Mouse (Mus musculus) urinary bladder, postnatal 10 days (tissue): ENCODE measurements around the gene Babam2.

Source experiments
- DNase-seq: peaks from one replicate; pipeline ENCODE4 v3.0.0; 2022; ENCODE audit warnings: low spot score

Babam2 gene

GRCm38 (mm10) chr5:31997189-31997954, 299.9 kb downstream of the Babam2 start:
- no peak for DNase-seq

GRCm38 (mm10) chr5:31998806-31999205, 301.3 kb downstream of the Babam2 start:
- no peak for DNase-seq

DNA sequence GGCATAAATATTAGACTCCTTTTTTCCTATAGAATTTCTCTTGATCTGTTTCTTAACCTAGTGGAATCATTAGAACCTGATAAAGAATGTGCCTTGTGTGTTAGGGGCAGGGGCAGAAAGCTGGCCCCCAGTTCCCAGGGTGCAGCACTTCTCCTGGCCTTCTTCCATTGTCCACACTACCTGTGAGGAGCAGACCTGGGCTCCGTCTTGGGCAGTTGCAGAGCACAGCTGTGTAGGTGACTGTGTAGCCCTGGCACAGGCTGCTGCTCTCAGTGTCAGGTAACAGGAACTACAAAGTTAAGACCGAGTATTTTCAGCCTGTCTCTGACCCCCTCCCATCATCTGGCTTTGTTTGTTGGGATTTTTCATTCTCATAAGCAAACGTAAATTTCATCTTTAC, 302.6 kb downstream of the Babam2 start:
- DNase-seq, result no peak

GRCm38 (mm10) chr5:32001266-32001665, 303.8 kb downstream of the Babam2 start:
- DNase-seq, result no peak

DNA sequence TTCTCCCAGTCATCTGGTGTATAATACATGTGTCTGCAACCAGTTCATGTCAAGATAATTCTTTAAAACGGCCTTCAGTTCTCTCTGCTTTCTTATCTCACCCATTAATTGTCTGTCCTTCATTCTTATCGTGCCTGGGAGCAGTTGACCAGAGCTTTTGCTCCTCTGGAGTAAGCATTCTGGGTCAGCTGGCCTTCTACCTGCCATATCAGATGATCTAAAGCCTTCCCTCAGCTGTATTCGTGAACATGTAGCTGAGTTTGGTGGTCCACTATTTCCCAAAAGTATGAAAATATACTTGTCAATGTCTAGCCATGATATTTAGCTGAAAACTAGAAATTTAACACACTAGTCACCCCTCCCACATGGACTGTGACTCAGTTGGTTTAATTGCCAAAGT, 304.3 kb downstream of the Babam2 start:
- DNase-seq, result no peak

DNA sequence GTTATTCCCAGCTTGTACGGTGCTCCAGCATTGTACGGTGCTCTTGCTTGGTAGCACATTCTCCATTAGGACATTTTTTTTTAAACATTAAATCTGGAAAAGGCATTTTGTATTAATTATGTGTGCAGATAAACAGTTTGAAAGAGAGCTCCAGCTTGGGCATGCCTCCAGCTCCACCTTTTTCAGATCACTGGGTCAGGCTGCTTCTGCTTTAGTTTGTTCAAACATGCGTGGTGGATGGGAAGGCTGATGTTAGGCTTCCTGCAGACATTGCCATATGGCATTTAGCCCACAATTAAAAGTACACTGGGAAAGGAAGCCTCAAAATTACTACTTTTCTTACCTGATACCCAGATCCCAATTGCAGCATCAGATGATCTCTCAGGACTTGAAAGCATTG, 310.9 kb downstream of the Babam2 start:
- no peak for DNase-seq

DNA sequence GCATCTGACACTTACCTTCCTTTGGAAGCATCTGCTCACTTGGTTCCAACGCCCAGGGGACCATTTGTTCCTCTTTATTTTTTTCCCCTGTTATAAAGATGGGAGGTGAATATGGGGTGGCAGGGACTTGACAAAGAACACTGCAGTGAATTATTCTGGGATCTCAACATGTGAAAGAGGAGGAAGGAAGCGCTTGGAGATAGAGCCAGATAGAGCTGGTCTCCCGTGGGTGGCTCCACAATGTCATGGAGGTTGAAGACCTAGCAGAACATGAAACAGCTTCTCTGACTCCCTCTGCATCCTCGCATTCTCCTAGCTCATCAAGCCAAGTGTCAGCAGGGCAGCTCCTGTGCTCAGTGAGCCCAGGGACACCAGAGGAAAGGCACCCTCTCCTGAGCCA, 312.6 kb downstream of the Babam2 start:
- DNase-seq, result no peak

- DNase-seq, result no peak
Observed at GRCm38 (mm10) chr5:32013053-32013452, 315.6 kb downstream of the Babam2 start.

GRCm38 (mm10) chr5:32014786-32015185, 317.3 kb downstream of the Babam2 start:
- no peak for DNase-seq

DNA sequence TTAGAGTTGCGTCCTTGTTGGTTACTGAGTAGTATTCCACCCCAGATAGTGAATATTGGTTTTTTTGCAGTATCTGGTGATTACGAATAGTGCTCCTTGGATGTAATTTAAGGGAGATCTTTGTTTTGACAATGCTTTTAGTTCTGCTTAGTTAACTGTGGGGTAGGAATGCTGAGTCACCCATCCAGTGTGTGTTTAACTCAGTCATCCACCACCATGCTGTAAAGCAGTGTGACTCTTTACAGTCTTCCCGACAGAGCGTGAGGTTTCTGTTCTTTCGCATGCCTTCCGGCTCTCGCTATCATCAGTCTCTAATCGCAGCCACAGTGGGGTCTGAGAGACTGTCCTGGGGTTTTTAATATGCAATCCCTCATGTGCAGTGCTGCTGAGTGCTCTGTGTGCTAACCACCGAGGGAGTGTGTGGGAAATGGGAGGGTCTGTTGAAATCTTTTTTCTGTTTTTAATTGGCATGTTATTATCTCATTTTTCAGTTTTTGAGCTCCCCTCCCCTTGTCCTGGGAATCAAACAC, 318.5 kb downstream of the Babam2 start:
- DNase-seq, result no peak

GRCm38 (mm10) chr5:32017686-32018085, 320.2 kb downstream of the Babam2 start:
- DNase-seq, result no peak

DNA sequence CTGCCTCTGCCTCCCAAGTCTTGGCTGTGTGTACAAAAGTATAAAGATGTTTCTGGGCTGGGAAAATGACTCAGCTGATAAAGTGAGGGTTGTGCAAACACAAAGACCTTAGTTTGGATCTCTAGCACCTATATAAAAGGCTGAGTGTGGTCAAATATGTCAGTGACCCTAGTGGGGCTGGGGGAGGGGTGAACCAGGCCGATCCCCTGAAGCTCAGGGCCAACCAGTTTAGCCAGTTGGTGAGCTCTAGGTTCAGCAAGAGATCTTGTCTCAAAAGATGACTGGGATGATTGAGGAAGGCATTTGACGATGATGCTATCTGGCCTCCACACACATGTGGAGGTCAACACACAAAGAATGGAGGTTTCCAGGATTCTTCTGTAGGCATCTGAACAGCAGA, 320.8 kb downstream of the Babam2 start:
- DNase-seq, result no peak

- no peak for DNase-seq
Observed at GRCm38 (mm10) chr5:32029834-32030433, 332.4 kb downstream of the Babam2 start.

DNA sequence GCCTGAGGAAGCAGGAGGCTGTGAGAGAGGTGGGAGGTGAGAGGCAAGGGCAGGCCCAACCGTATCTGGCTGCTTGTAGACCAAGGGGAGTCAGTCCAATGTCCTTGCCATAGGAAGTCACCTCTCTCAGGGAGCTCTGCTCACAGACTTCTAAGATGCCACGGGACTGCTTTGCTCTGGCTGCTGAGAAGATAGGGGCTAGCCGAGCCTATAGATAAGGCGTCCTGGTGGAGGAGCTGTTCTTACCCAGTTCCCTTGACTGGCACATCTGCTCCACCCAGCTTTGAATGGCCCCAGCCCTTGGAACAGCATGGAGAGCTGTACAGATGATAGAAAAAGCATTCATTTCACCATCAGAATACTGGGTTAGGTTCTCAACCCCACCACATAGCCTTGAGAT, 335.7 kb downstream of the Babam2 start:
- DNase-seq, result no peak

GRCm38 (mm10) chr5:32033621-32034020, 336.1 kb downstream of the Babam2 start:
- no peak for DNase-seq

- no peak for DNase-seq
Observed at GRCm38 (mm10) chr5:32034475-32035054, 337.1 kb downstream of the Babam2 start.

GRCm38 (mm10) chr5:32035721-32036320, 338.3 kb downstream of the Babam2 start:
- DNase-seq, result no peak

DNA sequence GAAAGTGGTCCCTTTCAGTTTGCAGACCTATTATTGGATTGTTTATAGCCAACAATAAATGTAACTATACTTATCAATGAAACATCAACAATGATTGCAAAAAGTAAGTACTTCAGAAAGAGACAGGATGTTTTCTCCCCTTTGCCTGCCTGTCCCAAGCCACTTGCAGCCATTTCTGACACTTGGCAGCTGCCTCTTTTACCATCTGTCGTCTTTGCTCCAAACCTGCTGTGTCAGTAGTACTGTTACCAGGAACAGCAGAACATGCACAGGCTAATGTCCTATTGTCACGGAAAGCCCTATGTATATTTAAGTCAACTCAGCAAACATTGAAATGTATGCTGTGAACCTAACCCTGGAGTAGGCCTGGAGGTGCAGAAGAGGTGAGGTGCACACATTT, 339.4 kb downstream of the Babam2 start:
- DNase-seq, result no peak

DNA sequence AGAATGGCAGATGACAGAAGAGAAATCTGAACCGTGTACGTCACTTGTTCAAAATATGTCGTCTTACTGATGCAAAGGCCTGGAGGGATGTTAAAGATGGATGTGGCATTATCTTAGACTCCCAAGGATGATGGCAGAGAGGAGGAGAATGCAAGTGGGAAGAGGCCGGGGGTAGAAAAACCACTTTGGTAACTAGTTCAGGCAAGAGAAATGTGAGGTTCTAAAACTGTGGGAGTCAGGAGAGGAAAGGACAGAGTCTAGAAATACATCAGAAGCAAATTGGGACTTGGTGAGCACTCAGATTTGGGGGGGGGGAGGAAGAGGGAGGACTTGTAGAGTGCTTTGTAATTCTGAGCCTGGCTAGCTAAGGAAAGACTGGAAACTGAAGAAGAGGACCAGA, 340.1 kb downstream of the Babam2 start:
- no peak for DNase-seq

- DNase-seq, result no peak
Observed at GRCm38 (mm10) chr5:32038994-32039393, 341.5 kb downstream of the Babam2 start.

GRCm38 (mm10) chr5:32039511-32039910, 342.0 kb downstream of the Babam2 start:
- no peak for DNase-seq

DNA sequence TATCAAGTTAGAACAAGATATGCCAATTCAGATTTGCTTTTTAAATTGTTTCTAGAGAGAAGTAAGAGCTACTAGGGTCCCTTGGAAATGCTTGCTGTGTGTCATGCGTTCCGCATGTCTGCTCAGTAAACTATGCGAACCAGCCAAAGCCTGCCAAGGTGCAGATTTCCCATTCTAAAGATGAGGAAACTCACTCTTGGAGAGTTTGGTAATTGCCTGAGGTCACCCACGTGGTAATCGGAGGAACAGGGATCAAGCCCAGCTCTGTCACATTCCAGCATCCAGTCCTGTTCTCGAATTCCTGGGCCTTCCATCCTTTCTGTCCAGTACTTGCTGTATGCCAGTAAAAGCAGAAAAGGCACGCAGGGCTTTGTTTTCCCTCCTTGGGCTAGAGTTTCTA, 345.7 kb downstream of the Babam2 start:
- DNase-seq, result no peak

DNA sequence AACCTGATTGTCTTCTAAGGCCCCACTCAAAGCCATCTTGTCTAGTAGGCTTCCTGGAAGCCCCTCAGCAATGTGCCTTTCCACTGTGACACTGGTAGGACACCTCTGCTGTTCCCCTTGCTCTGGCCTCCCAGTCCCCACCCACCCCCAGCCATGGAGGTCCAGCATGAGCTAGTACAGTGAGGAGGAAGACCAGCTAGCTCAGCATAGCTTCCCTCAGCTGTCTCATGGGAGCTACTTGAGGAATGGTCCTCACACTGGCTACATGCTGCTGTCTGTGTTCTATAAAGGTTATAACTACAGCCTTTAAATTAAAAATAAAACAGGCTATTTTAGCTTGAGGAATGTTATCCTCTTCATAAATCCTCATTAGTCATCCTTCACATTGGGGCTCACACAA, 346.5 kb downstream of the Babam2 start:
- no peak for DNase-seq
